Mouse (Mus musculus): ENCODE results near the gene AU022252. TPM values are rescaled to one million over a fixed set of nuclear protein-coding genes. Genes with fewer than 3 reads are reported as not detected.
"Not testable (repeated sequence)": the region's sequence is repeated elsewhere in the genome, so short reads cannot be mapped to it uniquely, and the experiment has no call there.

The AU022252 gene
- 33.0 and 40.7 TPM in 2 replicates for polyA plus RNA-seq (2015; fragmentation: Nextera tagmentation; extraction: Ambion mirVana)

- Histone ChIP-seq H3K36me3 (peaks cover 37% of the 10 kb centered on the region), H3K4me2 (peak within 1 kb of the TSS; percentile 77), H3K4me3 (peak within 1 kb of the TSS; percentile 95), H3K4me1 (peaks cover 13% of the 10 kb centered on the region), H3K9me3 (no peaks in the 10 kb centered on the region), H3K9ac (peak within 1 kb of the TSS; percentile 89), H3K27me3 (no peaks in the 10 kb centered on the region), H3K27ac (peak within 1 kb of the TSS; percentile 83)
- ATAC-seq (ENCODE audit: insufficient number of reproducible peaks, insufficient read depth, low FRiP score, low TSS enrichment, low read depth), result peak; percentile 97
- WGBS, result under 1% methylated on average over 68 of the region's 71 CpGs
Observed at GRCm38 (mm10) chr4:119232410-119233255, at the start of gene AU022252, which contains the start of gene P3h1. AU022252 (minus strand) TSS chr4:119232712. P3h1 (plus strand) TSS chr4:119232915.

DNA sequence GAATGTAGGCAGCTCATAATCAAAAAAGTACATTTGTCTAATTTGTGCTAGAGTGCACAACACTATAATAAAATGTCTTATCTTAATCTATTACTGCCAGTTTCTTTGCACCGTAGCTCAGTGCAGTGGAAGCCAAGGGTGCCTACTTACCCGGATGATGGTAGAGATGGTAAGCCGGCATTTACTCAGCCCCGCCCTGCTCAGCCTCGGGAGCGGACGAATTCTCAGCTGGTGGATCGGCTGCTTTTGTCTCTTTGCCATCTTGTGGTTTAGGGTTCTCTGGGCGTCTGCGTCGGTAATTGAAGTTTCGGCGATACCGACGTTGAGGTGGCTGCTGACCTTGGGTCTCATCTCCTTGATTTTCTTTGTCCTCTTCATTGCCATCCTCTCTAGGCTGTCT is 46.3 kb upstream of the AU022252 start:
- not testable (repeated sequence) for H3K4me1 ChIP-seq; ATAC-seq (ENCODE audit: insufficient number of reproducible peaks, insufficient read depth, low FRiP score, low TSS enrichment, low read depth); H3K9me3 ChIP-seq; H3K27me3 ChIP-seq; H3K27ac ChIP-seq; H3K4me2 ChIP-seq; H3K9ac ChIP-seq; H3K4me3 ChIP-seq
- 92% methylated on average over 15 of the region's 15 CpGs for WGBS
- peaks cover 94% of the 10 kb centered on the region for H3K36me3 ChIP-seq

DNA sequence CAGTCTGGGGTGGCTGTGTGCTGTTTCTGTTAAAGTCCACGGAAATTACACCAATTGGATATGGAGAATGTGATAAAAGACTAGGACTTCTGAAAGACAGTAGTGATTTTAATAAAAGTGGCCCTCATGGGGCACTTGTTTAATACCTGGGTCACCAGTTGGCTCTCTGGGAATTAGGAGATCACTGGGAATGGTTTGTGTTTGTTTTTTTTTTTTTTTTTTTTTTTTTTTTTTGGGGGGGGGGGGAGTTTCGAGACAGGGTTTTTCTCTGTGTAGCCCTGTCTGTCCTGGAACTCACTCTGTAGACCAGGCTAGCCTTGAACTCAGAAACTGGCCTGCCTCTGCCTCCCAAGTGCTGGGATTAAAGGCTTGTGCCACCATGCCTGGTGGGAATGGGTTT is 43.2 kb upstream of the AU022252 start:
- 77% methylated on average over 2 of the region's 2 CpGs for WGBS
- peaks cover 95% of the 10 kb centered on the region for H3K36me3 ChIP-seq
- H3K4me3 ChIP-seq, result no peak overlapping the region
- H3K27me3 ChIP-seq, result no peaks in the 10 kb centered on the region
- ATAC-seq (ENCODE audit: insufficient number of reproducible peaks, insufficient read depth, low FRiP score, low TSS enrichment, low read depth), result no peak
- H3K4me1 ChIP-seq, result no peaks in the 10 kb centered on the region
- no peak overlapping the region for H3K9ac ChIP-seq
- H3K27ac ChIP-seq, result no peak overlapping the region
- H3K4me2 ChIP-seq, result no peak overlapping the region
- no peaks in the 10 kb centered on the region for H3K9me3 ChIP-seq

DNA sequence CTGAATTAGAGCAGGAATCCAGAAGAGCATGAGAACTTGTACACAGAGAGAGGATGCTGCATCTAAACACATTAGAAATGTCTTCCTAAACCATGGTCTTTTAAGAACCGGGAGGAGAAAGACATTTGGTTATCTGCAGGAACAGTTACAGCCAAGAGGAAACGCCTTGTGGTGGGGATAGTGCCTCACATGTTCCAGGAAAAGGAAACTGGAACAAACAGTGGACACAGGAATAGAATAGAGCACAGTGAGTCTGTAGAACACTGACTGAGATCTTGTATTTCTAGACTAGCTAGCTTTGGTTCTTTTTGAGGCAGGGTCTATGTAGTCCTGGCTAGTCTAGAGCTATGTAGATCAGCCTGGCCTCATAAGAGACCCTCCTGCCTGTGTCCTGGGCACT is 42.7 kb upstream of the AU022252 start:
- ATAC-seq (ENCODE audit: insufficient number of reproducible peaks, insufficient read depth, low FRiP score, low TSS enrichment, low read depth), result no peak
- H3K36me3 ChIP-seq, result peaks cover 97% of the 10 kb centered on the region
- H3K27ac ChIP-seq, result no peak overlapping the region
- no peak overlapping the region for H3K4me2 ChIP-seq
- H3K9ac ChIP-seq, result no peak overlapping the region
- no peaks in the 10 kb centered on the region for H3K4me1 ChIP-seq
- WGBS, result 80% methylated on average over 2 of the region's 2 CpGs
- no peak overlapping the region for H3K4me3 ChIP-seq
- no peaks in the 10 kb centered on the region for H3K9me3 ChIP-seq
- no peaks in the 10 kb centered on the region for H3K27me3 ChIP-seq

DNA sequence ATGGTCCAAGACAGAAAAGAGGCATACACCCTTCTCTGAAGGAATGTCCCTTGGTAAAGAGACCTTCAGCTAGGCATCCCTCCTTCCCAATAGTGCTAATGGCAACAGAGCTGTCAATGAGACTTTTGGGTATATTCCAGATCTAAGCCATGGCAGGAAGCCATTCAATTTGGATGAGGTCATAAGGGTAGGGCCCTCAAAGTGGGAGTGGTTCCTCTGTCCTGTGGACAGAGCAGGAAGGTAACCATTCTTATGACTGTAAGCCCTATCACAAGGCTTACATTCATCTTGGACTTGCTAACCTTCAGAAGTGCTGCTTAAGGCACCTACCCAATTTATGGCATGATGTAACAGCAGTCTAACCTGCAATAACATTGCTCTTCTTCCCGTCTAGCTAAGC is 42.1 kb upstream of the AU022252 start:
- 88% methylated on average over 1 of the region's 1 CpGs for WGBS
- H3K4me1 ChIP-seq, result no peaks in the 10 kb centered on the region
- no peak for ATAC-seq (ENCODE audit: insufficient number of reproducible peaks, insufficient read depth, low FRiP score, low TSS enrichment, low read depth)
- no peaks in the 10 kb centered on the region for H3K27me3 ChIP-seq
- no peak overlapping the region for H3K4me3 ChIP-seq
- no peak overlapping the region for H3K27ac ChIP-seq
- H3K9ac ChIP-seq, result no peak overlapping the region
- H3K9me3 ChIP-seq, result no peaks in the 10 kb centered on the region
- H3K4me2 ChIP-seq, result no peak overlapping the region
- H3K36me3 ChIP-seq, result peaks cover 97% of the 10 kb centered on the region

DNA sequence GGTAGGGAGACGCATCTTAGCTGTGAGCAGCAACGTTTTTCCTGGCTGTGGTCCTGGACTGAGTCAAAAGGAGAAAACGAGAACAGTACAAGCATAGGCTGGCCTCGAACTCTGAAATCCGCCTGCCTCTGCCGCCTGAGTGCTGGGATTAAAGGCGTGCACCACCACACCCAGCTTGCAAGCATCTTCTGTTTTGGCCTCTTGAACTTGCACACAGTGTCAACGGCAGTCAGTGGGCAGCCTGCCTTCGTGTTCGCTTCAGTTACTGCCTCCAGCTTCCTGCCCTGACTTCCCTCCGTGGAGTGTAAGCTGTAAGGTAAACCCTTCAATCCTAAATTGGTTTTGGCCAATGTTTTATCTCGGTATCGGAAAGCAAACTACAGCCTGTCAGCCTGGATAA is 34.1 kb upstream of the AU022252 start:
- Histone ChIP-seq H3K36me3 (peaks cover 31% of the 10 kb centered on the region), H3K27me3 (no peaks in the 10 kb centered on the region), H3K9ac (no peak overlapping the region), H3K4me2 (no peak overlapping the region), H3K4me3 (no peak overlapping the region), H3K27ac (no peak overlapping the region), H3K9me3 (no peaks in the 10 kb centered on the region), H3K4me1 (no peaks in the 10 kb centered on the region)
- WGBS, result 78% methylated on average over 13 of the region's 13 CpGs
- no peak for ATAC-seq (ENCODE audit: insufficient number of reproducible peaks, insufficient read depth, low FRiP score, low TSS enrichment, low read depth)

DNA sequence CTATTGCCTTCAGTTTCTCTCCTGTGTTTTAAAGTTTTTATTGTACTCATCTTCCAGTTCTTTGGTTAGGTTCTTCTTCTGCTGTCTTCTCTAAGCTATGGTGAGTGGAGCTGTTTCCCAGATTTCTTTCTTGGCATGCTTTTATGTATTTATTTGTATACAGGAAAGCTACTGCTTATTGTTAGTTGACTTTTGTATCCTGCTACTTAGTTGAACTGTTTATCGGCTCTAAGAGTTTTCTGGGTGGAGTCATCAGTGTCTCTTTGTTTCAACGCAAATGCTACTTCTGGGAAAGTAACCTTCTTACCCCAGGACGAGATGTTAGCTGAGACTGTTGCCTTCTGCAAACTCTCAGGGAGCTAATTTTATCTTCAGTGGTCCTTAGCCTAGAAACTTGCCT is 30.9 kb upstream of the AU022252 start:
- no peaks in the 10 kb centered on the region for H3K27me3 ChIP-seq
- no peak overlapping the region for H3K4me2 ChIP-seq
- H3K9ac ChIP-seq, result no peak overlapping the region
- H3K4me3 ChIP-seq, result no peak overlapping the region
- 82% methylated on average over 3 of the region's 3 CpGs for WGBS
- H3K9me3 ChIP-seq, result no peaks in the 10 kb centered on the region
- H3K36me3 ChIP-seq, result peaks cover 4% of the 10 kb centered on the region; the same call in 1 of the 2 replicates
- no peaks in the 10 kb centered on the region for H3K4me1 ChIP-seq
- no peak overlapping the region for H3K27ac ChIP-seq
- ATAC-seq (ENCODE audit: insufficient number of reproducible peaks, insufficient read depth, low FRiP score, low TSS enrichment, low read depth), result no peak

DNA sequence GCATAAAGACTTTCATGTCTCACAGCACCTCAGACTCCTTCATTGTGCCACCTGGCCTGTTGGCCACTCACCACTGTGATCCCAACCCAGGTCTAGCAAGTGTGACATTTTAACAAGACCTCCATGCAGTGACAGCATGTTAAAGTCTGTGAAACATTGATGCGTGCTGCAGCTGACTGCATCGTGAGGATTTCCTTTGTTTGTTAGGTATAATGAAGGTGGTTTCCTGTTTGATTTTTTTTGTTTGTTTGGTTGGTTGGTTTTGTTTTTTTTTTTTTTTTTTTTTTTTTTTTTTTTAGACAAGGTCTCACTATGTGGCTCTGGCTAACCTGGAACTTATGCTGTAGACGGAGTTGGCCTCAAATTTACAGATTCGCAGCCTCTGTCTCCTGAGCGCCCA is 30.0 kb upstream of the AU022252 start:
- Histone ChIP-seq H3K27me3 (no peaks in the 10 kb centered on the region), H3K4me3 (no peak overlapping the region), H3K4me2 (no peak overlapping the region), H3K9ac (no peak overlapping the region), H3K4me1 (no peaks in the 10 kb centered on the region), H3K27ac (no peak overlapping the region), H3K36me3 (no peaks in the 10 kb centered on the region), H3K9me3 (no peaks in the 10 kb centered on the region)
- WGBS, result 90% methylated on average over 5 of the region's 5 CpGs
- ATAC-seq (ENCODE audit: insufficient number of reproducible peaks, insufficient read depth, low FRiP score, low TSS enrichment, low read depth), result no peak

- Histone ChIP-seq H3K27me3 (no peaks in the 10 kb centered on the region), H3K4me2 (no peak overlapping the region), H3K27ac (no peak overlapping the region), H3K4me1 (no peaks in the 10 kb centered on the region), H3K9ac (no peak overlapping the region), H3K4me3 (no peak overlapping the region), H3K9me3 (no peaks in the 10 kb centered on the region), H3K36me3 (no peaks in the 10 kb centered on the region)
- WGBS, result 59% methylated on average over 7 of the region's 7 CpGs
- ATAC-seq (ENCODE audit: insufficient number of reproducible peaks, insufficient read depth, low FRiP score, low TSS enrichment, low read depth), result no peak
Observed at GRCm38 (mm10) chr4:119261087-119261713, 28.7 kb upstream of the AU022252 start.

- Histone ChIP-seq H3K9me3 (no peaks in the 10 kb centered on the region), H3K9ac (no peak overlapping the region), H3K27me3 (no peaks in the 10 kb centered on the region), H3K4me2 (no peak overlapping the region), H3K4me3 (no peak overlapping the region), H3K36me3 (no peaks in the 10 kb centered on the region), H3K4me1 (peaks cover 9% of the 10 kb centered on the region), H3K27ac (no peak overlapping the region)
- 82% methylated on average over 15 of the region's 15 CpGs for WGBS
- no peak for ATAC-seq (ENCODE audit: insufficient number of reproducible peaks, insufficient read depth, low FRiP score, low TSS enrichment, low read depth)
Observed at GRCm38 (mm10) chr4:119259344-119260254, 27.1 kb upstream of the AU022252 start.

GRCm38 (mm10) chr4:119257083-119257482 is 24.6 kb upstream of the AU022252 start:
- Histone ChIP-seq H3K36me3 (no peaks in the 10 kb centered on the region), H3K9me3 (no peaks in the 10 kb centered on the region), H3K4me2 (no peak overlapping the region), H3K27me3 (no peaks in the 10 kb centered on the region), H3K4me3 (no peak overlapping the region), H3K4me1 (peaks cover 21% of the 10 kb centered on the region), H3K27ac (no peak overlapping the region), H3K9ac (no peak overlapping the region)
- WGBS, result 74% methylated on average over 6 of the region's 6 CpGs
- ATAC-seq (ENCODE audit: insufficient number of reproducible peaks, insufficient read depth, low FRiP score, low TSS enrichment, low read depth), result no peak

All from embryonic facial prominence, embryonic 13.5 days (tissue).